Mouse (Mus musculus) right cerebral cortex, postnatal 4 days (tissue): ENCODE data around the gene Proca1.
"Not testable (repeated sequence)": the region's sequence is repeated elsewhere in the genome, so short reads cannot be mapped to it uniquely, and the experiment has no call there.

Source experiments
- DNase-seq: peaks from one replicate; pipeline ENCODE4 v3.0.0-alpha.2; 2022

Proca1 gene

DNA sequence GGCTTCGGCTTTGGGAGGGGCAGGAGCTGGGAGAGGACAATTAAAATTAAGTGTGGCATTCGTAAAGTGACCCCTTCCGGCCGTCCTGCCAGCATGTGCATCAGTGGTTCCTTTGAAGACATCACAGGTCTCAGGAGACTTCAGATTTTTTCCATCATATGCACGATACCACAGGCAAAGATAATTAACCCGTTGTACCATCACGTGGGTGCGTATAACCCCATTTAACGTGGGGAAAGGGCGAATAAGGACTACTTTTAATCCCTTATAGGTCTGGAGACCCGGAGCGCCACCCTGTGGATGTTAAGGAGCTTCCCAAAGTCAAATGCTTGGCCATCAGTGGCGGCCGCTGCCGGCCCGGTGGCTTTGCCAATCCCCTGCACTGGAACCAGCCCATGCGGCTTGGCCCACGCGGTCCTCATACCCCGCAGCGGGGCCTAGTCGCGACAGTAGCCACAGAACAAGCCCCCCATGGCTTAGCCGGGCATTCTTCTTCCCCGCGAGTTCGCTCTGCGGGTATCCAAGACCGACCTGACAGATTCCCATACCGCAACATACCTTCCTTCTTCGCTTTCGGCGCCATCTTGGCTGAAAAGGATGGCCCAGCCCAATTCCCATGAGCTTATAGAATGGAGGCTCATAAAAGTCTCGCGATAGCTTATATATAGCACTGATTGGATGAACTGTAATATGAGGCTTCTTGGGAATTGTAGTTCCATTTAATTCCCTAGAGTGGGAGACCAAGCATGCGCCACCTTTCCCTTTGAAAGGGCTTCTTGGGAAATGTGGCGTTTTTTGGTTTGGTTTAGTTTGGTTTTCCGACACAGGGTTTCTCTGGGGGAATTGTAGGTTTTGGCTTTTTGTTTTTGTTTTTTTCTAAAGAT, 10.0 kb upstream of the Proca1 start, which contains the start of gene Rpl23a:
TSS of gene Rpl23a (minus strand) at position 624 of the 884 bp plus-strand sequence.
- DNase-seq = peak; percentile 71

DNA sequence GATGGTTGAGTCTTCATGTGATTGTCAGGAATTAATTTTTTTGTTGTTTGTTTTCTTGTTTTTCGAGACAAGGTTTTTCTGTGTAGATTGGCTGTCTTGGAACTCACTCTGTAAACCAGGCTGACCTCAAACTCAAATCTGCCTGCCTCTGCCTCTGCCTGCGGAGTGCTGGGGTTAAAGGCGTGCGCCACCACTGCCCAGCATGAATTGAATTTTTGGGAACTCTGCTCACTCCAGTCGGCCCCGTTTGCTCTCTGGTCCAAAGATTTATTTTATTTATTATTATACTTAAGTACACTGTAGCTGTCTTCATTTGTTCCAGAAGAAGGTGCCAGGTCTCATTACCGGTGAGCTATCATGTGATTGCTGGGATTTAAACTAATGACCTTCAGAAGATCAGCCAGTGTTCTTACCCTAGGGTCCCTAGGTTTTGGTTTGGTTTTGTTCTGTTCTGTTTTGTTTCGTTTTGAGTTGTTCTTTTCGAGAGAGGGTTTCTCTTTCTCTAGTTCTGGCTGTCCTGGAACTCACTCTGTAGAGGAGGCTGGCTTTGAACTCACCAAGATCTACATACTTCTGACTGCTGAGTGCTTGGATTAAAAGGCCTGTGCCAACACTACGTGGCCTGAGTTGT, 9.2 kb upstream of the Proca1 start:
- no peak for DNase-seq

DNA sequence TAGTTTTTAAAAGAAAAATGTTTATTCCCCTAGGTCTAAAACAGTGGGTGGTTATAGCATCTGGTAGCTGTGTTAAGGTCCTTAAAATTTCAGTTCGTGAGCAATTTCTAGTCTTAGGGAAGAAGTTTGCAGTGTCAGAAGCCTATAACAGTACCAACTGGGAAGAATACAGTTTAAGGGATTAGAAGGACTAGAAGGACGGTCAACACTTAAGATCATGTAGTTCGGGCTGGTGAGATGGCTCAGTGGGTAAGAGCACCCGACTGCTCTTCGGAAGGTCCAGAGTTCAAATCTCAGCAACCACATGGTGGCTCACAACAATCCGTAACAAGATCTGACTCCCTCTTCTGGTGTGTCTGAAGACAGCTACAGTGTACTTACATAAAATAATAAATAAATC, 8.5 kb upstream of the Proca1 start:
- not testable (repeated sequence) for DNase-seq

DNA sequence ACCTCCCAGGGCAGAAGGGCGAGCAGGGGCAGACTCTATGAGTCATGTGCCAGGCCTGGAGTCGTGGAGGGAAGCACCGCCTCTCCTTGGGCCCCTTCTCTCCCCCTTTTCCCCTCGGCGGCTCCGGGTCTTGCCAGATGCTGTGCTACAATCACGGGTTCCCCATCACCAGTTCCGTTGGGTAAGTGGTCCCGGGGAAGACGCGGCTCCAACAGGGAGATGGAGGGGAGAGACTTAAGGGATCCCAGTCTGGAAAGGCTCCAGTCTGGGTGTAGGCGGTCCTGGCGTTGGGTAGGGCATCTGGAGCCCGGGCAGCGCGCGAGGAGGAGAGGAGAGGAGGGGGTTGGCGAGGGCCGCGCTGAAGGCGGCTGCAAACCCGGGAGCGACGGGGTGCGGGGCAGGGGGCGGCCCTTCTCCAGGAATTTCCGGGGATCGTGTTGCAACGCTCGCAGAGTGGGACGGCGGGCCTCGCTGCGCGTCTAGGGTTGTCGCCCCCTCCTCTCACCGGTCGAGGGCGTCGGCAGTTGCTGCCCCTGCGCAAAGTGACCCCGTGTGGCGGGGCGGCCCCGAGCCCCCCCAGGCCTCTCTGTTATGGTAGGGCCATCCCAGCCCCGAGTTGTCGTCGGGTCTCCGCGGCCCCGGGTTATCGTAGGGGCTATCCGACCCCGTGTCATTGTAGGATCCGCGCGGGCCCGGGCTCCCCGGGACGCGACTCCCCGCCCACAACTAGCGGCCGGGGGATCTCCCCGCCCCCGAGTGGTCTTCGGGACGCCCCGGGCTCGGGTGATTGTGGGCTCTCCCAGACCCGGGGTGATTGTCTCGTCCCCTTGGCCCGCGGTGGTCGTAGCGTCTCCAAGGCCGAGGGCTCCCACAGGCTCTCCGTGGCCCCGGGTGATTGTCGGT, 4.6 kb upstream of the Proca1 start, which contains the start of gene Rab34:
TSS of gene Rab34 (plus strand) at position 100 of the 903 bp plus-strand sequence.
- peak; percentile 84 for DNase-seq

DNA sequence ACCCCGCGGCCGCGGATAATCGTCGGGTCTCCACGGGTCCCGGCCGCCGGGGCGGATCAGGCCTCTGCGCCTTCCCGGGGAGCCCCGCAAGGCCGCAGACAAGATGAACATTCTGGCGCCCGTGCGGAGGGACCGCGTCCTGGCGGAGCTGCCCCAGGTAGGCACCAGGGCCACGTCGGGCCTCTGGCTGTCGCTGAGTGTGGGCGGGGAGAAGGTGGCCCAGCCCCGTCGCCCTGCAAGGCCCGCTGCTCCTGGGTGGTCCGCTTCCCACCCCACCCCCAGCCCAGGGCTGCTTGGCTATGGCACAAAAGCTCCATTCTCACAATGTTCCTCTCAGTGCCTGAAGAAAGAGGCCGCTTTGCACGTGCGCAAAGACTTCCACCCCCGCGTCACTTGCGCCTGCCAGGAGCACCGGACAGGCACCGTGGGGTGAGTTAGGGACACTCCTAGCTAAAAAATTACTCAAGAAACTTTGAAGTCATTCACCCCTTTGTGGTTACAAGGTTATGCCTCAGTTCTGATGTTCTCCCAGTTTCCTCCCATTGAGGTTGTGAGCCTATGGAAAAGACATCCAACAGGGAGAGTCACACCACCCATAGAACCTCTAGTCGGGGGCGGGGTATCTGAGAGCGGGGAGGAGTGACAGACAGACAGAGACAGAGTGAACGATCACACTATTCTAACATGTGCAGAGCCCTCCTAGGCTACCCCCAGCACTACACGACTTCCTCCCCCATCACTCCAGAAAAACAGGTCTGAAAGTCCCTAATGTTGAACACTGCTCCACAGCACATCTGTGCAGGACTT, 3.8 kb upstream of the Proca1 start:
- DNase-seq = peak; percentile 77

DNA sequence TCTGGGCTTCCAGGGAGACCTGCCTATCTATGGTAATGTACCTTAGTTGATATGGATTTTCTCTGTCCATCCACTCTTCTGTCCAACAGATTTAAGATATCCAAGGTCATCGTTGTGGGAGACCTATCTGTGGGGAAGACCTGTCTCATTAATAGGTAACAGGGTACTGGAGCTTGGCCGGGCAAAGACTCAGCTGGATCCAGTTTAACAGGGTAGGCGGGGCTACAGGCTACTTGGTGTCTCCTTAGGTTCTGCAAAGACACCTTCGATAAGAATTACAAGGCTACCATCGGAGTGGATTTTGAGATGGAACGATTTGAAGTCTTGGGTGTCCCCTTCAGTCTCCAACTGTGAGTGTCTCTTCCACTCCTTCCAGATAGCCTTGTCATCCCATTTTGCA, 3.2 kb upstream of the Proca1 start:
- no peak for DNase-seq

DNA sequence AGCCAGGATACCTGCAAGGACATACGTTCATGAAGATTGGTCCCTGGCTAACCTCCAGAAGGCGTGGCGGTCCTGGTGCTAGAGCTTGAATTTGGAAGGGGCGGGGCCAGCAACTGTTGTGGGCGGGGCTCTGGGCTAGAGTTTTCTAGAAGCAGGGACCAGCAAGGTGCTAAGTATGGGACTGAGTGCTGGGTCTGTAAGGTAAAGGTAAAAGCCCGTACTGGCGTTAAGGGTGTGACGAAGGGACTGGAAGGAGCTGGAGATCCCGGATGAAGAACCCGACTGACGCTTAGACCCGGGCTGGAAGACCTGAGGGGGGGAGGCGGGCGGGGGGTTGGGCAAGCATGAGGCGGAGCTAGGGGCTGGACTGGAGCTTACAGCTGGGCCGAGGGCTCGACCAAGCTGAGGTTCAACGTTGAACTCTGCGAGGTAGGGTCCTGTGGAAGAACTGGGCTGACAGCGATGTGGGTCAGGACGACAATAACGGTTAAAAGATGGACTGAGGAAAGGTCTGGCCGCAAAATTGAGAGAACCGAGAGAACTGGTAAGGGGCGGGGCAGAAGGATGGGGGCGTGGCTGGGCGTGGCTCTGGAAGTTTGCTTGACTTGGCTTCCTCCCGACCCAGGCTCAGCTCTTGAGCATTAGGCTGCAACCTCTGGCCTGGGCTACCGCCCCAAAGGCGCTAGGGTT, 1.4 kb downstream of the Proca1 start:
- DNase-seq = peak; percentile 44

DNA sequence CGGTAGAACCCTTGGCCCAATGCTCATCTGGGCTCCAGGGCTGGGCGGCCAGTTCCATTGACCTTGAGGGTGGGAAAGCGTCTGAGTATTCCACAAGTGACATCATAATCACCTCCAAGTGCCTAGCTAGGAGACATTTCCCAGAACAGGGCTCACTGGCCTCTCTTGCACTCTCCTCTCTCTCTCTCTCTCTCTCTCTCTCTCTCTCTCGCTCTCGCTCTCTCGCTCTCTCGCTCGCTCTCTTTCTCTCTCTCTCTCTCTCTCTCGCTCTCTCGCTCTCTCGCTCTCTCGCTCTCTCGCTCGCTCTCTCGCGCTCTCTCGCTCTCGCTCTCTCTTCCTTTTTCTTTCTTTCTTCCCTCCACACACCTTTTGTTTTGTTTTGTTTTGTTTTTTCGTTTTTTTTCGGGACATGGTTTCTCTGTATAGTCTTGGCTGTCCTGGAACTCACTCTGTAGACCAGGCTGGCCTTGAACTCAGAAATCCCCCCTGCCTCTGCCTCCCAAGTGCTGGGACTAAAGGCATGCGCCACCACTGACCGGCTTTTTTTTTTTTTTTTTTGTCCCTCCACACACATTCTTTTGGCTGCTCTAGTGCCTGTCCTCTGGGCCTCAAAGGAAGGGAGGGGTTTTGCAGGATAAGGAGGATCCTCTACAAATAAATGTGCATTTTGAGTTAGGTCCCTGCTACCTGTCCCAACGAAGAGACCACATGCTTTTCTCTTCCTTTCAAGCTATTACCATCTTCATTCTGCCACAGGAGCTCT, 2.1 kb downstream of the Proca1 start:
- DNase-seq = no peak

DNA sequence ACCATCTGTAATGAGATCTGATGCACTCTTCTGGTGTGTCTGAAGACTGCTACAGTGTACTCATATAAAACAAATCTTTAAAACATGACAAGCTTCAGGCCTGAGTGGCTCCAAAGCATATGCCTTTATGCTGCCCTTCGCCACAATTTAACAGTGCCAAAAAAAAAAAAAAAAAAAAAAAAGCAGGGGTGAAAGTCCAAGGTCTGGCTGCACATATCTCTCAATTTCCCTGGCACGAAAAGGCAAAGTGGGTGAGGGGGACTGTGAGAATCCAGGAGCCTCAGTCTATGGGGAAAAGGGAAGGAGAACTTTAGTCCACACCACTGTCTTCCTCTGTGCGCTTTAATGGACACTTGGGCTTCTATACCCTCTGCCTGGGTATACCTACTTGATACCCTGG, 9.2 kb downstream of the Proca1 start:
- no peak for DNase-seq

DNA sequence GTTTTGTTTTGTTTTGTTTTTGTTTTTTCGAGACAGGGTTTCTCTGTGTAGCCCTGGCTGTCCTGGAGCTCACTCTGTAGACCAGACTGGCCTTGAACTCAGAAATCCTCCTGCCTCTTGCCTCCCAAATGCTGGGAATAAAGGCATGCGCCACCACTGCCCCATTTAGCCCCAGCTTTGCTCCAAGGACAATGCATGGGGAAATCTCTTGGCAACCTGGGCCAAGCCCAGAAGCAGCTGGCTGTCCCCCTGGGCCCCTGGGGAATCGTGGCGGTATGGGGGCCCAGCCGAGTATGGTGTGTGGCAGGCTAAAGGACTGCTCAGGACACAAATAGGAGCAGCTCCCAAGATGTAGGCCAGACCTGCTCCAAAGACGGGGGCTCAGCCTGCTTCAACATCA, 11.1 kb downstream of the Proca1 start:
- no peak for DNase-seq

DNA sequence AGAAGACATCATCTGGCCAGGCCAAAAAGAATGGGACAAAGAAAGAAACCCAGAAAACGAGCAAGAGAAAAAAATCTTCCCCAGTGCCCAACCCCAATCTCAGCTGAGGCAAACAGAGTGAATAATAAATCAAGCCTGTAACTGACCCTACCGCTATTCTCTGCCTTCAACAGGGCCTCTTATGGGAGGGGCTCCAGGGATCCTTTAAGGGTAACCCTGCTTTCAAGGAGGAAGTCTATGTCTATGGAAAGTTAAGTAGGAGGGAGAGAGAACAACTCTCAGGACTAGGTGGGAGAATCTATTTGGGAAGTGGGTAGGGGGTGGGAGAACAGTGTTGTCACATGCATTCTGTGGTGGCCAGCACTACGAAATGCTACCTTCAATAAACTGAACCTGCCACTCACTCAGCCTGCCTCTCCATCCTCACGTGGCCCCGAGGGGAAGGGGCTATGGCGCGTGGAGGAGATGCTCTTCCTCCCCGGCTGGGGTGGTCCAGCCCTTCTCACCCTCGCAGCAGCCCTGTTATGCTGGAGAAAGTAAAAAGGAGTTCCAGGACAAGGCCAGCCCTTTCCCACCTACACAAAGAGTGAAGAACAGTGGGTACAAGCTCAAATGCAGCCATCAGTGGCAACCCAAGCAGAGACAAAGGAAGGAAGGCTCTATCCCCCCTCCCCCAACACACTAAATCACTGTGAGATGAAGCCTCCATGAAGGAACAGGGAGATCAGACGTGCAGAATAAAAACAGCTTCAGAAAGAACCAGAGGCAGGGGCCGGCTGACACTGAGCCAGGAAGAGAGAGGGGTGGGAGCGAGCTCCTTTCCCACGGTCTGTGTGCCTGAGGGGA, 12.4 kb downstream of the Proca1 start:
- DNase-seq = no peak

DNA sequence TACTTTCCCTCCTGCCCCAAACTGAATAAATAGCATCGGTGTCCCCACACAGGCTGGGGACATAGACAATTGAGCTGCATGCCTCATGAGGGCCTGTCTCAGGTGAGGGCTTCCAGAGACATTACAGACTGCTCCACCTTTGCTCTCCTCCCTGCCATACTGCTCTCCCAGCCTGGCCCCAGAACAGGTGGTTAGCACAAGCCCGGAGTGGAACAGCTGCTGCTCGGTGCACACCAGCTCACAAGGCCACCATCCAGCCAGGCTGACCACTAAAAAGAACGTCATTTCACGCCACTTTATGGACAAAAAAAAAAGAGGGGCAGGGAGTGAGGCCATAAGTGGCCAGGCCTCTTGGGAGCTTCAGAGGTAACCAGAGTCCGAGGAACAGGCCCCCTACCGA, 14.0 kb downstream of the Proca1 start:
- no peak for DNase-seq

DNA sequence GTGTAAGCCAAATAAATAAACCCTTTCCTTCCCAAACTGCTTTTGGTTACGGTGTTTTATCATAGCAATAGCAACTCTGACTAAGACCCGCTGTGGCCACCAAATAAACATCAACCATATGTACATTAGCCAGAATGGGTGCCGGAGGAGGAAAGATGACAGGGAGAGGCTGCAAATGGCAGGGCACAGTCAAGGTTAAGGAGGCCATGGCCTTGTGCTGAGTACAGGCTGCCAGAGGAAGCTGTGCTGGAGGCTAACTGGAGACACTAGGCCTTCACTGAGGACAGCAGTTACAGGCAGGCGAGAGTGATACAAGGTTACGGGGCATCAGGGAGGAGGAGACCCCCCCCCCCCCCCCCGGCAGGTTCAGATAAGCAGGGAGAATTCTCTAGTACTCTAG, 16.7 kb downstream of the Proca1 start:
- no peak for DNase-seq

DNA sequence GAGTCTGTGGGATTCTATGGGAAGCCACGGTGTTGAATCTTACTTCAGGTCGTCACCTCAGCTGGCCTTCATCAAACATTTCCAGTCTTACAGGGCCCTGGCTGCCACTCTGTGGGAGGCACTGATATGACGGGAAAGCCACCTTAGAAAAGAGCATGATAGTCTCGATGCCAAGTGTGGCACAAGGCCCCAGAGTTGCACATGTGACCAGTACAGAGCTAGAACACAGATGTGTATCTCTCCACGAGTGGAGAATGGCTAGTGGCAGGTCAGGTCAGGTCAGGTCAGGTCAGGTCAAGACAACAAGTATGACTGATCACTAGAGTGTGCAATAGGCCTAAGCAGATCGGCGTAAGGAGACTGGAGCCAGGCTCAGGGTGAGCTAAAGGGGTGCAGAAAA, 17.4 kb downstream of the Proca1 start:
- no peak for DNase-seq

DNA sequence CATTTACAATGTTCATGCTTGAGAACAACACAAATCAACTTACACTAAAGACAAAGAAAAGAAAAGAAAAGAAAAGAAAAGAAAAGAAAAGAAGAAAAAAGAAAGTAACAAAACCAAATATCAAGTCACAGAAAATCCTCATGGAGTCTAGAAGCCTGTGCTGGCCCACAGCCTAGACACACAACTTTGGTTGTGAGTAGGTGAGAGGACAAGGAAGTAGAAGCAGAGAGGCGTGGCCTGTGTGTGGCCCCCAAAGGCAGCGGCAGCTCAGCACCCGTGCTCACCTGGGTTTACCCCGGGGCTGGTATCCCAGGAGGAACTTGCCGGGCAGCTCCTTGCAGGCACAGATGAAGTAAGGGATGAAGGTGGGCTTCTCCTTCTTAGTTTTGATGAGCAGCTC, 18.3 kb downstream of the Proca1 start:
- DNase-seq = no peak

DNA sequence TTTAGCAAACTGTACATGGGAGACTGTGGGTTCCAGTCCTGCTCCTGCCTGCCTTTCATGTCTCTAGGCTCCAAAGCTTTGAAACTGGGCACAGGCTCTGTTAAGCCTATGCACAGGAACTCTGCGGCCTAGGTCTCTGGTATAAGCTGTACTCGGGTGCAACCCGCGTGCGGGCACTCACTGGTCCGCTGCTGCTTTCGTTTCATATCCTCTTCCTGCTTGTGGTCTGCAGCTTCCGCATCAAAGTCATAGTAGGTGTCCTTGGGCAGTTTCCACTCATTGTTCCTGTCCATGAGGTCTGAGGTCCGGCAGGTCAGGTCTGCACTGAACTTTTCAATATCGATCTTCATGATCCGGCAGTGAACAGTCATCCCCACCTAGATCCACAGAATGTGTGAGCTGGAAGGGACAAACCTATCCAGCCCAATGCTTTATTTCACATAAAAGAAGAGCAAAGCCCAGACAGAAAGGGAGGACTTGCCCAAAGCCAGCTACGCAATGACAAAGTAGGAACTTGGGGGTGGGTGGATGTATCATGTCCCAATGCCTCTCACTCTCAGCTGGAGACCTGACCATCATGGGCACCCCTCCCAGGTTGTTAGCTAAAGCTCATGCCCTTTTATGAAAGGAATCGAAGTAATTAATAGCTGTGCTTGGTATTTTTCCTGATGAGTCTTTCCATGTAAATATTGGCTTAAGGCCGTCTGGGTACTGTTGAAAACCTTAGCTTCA, 20.1 kb downstream of the Proca1 start:
- no peak for DNase-seq

DNA sequence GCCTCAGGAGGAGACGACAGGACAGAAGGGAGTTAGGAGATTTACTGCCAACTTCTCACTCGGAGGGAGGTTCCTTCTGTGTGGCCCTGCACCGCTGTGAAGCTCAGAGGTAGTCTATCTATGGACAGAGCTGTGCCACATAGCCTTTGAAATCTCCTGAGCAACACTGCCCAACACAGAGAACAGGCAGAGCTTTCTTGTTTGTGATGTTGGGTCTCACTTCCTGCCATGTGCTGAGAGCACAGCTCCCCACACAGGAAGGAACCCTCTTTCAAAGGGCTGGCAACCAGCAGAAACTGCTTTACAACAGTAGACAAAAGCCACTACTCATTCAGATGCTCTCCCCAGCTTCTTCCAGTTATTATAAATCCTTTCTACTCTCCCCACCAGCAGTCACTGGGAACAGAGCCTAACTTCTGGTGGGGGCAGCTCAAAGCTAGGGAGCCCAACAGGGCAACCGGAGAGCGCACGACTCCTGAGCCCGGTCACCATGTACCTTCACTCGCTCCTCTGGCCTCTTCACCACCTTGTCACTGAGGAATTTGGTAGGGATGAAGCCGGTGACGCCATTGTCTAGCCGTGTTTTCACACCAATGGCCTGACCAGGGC, 22.6 kb downstream of the Proca1 start:
- DNase-seq = no peak

DNA sequence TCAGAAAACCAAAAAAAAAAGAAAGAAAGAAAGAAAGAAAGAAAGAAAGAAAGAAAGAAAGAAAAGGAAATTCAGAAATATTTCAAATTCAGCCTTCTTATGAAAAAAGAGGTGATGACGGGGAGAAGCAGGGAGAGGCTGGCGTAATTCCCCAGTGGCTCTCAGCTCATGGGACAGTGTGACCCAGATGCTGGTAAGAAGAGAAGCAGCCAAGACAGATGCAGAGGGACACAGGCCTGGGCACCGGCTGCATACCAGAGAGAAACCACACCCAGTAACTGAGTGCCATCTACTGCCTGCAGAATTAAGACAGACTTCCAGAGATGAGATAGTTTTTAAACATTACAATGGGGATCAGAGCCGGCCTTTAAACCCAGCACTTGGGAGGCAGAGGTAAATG, 30.4 kb downstream of the Proca1 start:
- no peak for DNase-seq

DNA sequence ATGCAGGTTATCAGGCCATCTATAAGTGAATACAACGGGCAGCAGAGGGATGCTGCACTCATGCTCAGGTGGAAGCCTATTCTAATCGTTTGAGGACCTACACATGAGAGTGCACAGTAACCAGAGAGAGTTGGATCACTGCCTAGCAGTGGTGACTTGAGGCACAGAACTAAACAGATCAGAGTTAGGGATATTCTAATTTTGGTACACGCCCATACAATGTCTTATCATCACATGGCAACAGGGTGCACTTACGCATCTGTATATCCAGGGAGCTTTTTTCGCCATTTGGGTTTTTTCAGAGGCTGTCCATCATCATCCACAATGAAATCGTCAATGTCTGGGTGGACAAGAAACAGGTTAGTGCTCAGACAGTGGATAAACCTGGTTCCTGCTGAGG, 38.3 kb downstream of the Proca1 start:
- no peak for DNase-seq
